Mouse (Mus musculus): ENCODE data around the gene Il10.

DNA sequence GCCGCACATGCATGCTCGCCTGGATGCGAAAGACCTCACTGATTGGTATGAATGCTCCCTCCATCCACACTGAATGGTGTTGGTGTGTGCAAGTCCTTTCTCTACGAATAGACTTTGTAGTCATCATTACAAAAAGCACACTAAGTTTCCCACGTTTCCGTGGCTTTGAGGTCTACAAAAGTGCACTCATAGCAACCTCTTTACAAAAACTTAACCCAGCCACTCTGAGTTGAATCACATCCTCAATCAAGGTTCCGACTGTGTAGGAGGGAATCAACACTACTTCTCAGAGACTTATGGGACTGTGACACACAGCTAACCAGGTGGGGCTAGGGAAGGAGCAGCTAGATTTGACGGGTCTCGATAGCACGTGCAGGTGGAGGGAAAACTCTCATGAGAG, 23.3 kb upstream of the Il10 start:
- TF ChIP-seq POLR2A (IDR thresholded peaks at IDR 0.05; ENCODE audit: control insufficient read depth, extremely low read depth, insufficient read depth, low read length, poor library complexity) = no peak
- no peak for TF ChIP-seq CTCF (IDR thresholded peaks at IDR 0.05; ENCODE audit: borderline replicate concordance, control insufficient read depth, extremely low read depth, insufficient read depth, low read length, poor library complexity)
